Mouse (Mus musculus) kidney, postnatal 14 days (tissue): ENCODE results near the gene Usp10.

ENCODE experiments used
- DNase-seq: peaks from one replicate; pipeline ENCODE4 v3.0.0; 2022; ENCODE audit warnings: mixed read lengths

Usp10 gene

GRCm38 (mm10) chr8:119964859-119965258 is 54.7 kb downstream of the Usp10 start:
- no peak for DNase-seq

DNA sequence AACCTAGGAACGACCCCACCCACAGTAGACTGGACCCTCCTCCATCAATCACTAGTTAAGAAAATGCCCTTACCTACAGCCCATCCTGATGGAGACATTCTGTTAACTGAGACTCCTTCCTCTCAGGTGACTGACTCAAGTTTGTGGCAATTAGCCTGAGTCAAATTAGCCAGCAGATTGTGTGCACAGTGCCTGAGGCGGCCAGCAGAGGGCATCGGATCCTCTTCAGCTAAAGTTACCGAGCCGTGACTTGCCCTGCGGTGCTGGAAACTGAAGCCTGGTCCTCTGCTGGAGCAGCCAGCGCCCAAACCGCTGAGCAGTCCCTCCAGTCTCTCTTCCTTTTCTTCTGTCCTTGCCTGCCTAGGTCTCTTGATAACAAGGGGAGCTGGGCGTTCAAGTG is 57.3 kb downstream of the Usp10 start:
- no peak for DNase-seq

GRCm38 (mm10) chr8:119970169-119970568 is 60.0 kb downstream of the Usp10 start:
- DNase-seq, result no peak

DNA sequence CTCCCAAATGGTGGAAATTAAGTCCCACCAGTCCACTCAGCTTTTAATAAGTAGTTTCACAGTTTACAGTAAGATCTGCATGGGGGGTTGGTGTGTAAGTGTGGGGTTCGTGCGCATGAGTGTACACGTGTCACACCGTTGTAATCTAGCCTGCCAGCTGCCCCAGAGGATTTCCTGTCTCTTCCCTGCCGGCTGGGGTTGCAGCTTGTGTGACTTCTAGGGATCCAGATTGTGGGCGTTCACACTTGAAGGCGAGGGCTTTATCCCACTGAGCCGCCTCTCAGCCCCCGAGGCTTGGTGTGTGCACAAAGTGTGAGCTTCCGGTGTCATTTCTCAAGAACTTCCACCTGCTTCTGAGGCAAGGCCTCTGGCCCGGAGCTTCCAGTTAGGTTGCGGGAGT is 62.4 kb downstream of the Usp10 start:
- DNase-seq, result peak; percentile 27

GRCm38 (mm10) chr8:119978770-119979381 is 68.7 kb downstream of the Usp10 start:
- no peak for DNase-seq

GRCm38 (mm10) chr8:119981253-119981652 is 71.1 kb downstream of the Usp10 start:
- DNase-seq, result no peak

GRCm38 (mm10) chr8:119984085-119984484 is 73.9 kb downstream of the Usp10 start:
- DNase-seq, result no peak

DNA sequence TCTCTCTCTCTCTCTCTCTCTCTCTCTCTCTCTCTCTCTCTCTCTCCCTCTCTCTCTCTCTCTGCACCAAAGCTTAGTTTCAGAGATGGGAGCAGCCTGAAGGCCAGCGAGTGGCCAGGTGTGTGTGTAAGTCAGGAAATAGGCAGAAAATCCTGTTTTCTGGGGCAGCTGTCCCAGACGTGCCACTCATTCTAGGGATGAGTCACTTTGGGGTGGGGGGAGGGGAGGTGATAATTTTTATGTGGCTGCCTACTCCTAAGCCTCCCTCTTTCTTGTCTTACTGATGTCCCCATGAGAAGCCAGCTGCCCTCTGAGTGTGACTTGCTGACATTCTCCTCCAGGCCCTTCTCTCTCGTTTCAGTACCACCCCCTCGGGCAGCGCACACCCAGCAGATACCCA is 76.0 kb downstream of the Usp10 start:
- DNase-seq, result no peak

DNA sequence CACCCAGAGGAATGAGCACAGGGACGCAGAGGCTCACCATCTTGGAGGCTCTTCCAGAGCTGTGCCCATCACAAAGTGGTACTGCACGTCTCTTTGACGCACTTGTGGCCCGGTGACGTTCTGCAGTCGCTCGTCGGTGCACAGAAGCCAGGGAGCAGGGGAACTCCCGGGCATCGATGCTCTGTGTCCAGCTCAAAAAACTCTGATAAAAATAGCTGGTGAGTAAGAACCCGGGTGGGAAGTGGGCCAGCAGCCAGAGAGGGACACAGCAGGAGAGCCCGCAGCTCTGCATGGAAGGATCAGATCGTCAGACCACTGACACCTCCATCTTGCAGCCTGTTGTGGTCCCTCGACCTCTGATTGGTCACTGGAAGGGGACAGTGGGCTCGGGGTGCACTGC is 77.9 kb downstream of the Usp10 start:
- no peak for DNase-seq

DNA sequence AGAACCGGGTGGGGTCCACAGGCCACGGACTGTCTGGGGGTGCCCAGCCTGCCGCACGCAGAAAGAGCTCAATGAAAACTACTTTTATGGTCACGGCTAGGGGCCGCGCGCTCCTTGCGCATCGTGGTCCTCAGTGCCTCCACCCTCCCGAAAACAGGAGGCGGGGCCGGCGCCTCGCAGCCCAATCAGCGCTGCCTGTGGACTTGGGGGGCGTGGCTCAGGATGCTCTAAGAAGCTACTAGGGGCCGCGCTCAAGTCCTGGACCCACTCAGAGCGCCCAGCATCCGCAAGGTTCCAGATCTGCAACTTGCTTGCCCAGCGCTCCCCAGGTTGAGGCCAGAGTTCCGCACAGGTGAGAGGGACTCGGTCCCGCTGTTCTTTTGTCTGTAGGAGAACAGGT is 82.1 kb downstream of the Usp10 start, which contains the start of gene Crispld2:
Crispld2 (plus strand) TSS at position 190 of the 400 bp plus-strand sequence.
- DNase-seq, result peak; percentile 88

GRCm38 (mm10) chr8:119994114-119994513 is 84.0 kb downstream of the Usp10 start:
- DNase-seq, result no peak

GRCm38 (mm10) chr8:119994556-119994955 is 84.4 kb downstream of the Usp10 start:
- no peak for DNase-seq

GRCm38 (mm10) chr8:119997266-119997665 is 87.1 kb downstream of the Usp10 start:
- DNase-seq, result no peak

GRCm38 (mm10) chr8:120000461-120000860 is 90.3 kb downstream of the Usp10 start:
- no peak for DNase-seq

DNA sequence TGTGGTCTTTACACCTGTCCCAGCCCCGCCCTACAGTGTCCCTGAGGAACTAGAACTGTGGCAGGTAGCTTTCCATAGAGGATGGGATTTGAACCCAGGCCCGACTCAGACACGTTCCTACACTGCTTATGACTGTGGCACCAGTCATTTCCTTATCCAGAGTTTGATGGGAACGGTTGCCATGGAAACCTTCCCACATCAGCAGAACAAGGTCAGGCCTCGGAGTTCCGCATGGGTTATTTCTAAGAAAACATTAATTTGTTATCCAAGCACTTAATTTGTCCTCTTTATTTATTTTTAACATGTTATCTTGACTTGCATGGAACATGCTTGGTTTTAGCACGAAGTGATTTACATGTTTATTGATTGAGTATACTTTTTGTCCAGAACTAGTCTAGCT is 91.6 kb downstream of the Usp10 start:
- DNase-seq, result peak; percentile 86

- no peak for DNase-seq
These were observed 92.2 kb downstream of the Usp10 start for GRCm38 (mm10) chr8:120002348-120002747.

DNA sequence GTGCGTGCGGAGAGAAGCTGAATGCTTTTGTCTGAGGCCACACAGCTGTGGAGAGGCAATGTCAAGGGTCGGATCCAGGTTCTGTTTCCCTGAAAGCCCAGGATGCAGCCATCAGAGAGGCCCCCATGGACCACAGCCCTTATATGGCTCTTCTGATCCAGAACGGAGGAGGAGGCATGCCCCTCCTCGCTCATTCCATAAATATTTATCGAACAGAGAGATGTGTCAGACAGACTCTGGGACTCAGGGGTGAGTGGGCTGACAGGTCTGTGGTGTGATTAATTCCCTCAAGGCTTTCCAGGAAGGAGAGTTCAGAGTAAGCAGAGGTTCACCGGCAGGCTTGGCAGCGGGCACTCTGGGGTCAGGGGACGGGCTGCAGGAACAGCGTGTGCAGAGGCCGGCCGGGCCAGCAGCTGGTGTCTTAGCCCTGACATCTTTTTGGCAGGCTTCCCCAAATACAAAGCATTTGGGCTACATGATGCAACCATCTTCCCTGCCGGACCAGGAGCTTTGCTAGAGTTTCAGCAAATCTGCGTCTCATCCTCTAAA is 94.1 kb downstream of the Usp10 start:
- peak; percentile 87 for DNase-seq

DNA sequence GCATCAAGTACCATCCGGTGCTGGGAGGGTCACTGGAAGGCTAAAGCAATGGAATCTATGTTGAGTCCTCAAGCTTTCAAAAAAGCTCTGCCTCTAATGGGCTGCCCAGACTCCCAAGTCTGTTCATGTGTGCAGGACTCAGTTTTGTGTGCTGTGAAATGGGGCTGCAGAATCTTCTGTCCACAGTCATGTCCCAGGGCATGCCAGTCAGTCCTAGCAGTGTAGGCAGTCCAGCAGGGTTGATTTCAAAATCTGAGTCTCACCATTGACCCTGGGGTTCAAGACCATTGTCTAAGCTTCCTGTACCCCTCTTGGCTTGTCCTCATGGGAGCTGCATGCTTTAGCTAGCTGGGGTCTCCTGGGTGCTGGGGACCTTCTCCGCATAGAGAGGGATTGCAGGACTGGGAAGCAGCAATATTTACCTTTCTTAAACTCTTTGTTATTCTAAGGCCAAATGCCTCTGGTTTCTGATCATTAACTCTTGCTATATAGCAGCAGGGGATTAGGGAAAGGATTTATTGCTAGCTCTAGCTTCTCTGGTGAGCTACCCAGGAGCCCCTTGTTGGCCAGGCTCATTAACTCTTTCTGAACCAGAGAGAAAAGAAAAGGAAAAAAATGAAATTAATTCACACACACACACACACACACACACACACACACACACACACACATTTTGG is 94.7 kb downstream of the Usp10 start:
- no peak for DNase-seq

GRCm38 (mm10) chr8:120006645-120007160 is 96.5 kb downstream of the Usp10 start:
- DNase-seq, result no peak
